Mouse (Mus musculus) liver, embryonic 16.5 days (tissue): ENCODE results near the gene Apaf1. TPM values are rescaled to one million over a fixed set of nuclear protein-coding genes. Genes with fewer than 3 reads are reported as not detected.

Experiments used
- ATAC-seq: fragments of 200-750 bp; cut with Nextera tagmentation; 2 replicates; pipeline ENCODE4 v1.8.0; 2017; ENCODE audit warnings: low read depth, mild to moderate bottlenecking, moderate number of reproducible peaks, moderate library complexity
- H3K27ac ChIP-seq: fragments of 300-500 bp; sonication (generic); 2 replicates; pipeline ENCODE4 v1.5.1; 2014; ENCODE audit warnings: mild to moderate bottlenecking, low read length
- H3K27me3 ChIP-seq: fragments of 300-500 bp; sonication (generic); 2 replicates; pipeline ENCODE4 v1.6.1; 2014; ENCODE audit warnings: low read depth, low read length, mixed read lengths; ENCODE audit not compliant: control insufficient read depth, insufficient read depth
- H3K36me3 ChIP-seq: fragments of 300-500 bp; sonication (generic); 2 replicates; pipeline ENCODE4 v1.6.1; 2014; ENCODE audit warnings: mild to moderate bottlenecking; ENCODE audit not compliant: control insufficient read depth, insufficient read depth
- H3K4me1 ChIP-seq: fragments of 300-500 bp; sonication (generic); 2 replicates; pipeline ENCODE4 v1.6.1; 2014; ENCODE audit warnings: low read depth, low read length, mixed read lengths; ENCODE audit not compliant: control insufficient read depth
- H3K4me2 ChIP-seq: fragments of 300-500 bp; sonication (generic); 2 replicates; pipeline ENCODE4 v1.6.1; 2014; ENCODE audit warnings: low read depth, low read length, mixed read lengths
- H3K4me3 ChIP-seq: fragments of 300-500 bp; sonication (generic); 2 replicates; pipeline ENCODE4 v1.5.1; 2014; ENCODE audit warnings: low read depth, mild to moderate bottlenecking, low read length
- H3K9ac ChIP-seq: fragments of 300-500 bp; sonication (generic); 2 replicates; pipeline ENCODE4 v1.6.1; 2014; ENCODE audit warnings: low read depth, low read length
- H3K9me3 ChIP-seq: fragments of 300-500 bp; sonication (generic); replicated peaks from 2 replicates; pipeline ENCODE4 v1.6.1; 2016; ENCODE audit warnings: low read length; ENCODE audit not compliant: control insufficient read depth
- WGBS: fragments of 180-500 bp; shearing (Covaris S2); extraction: QIAGEN DNeasy Blood & Tissue Kit; methylation state at CpG from one replicate; pipeline ENCODE4 v1.1.7; 2014; ENCODE audit not compliant: insufficient replicate concordance; 5-methylcytosine and 5-hydroxymethylcytosine counted together
- polyA plus RNA-seq: library from polyadenylated mRNA; unstranded; fragments of >200 nt; fragmentation: Nextera tagmentation; extraction: Ambion mirVana; gene quantifications from 2 replicates; pipeline ENCODE4 v1.2.1, GENCODE M21; 2015

Apaf1 gene
- polyA plus RNA-seq, 1 experiment from 2014 or later, result 7.0 TPM

DNA sequence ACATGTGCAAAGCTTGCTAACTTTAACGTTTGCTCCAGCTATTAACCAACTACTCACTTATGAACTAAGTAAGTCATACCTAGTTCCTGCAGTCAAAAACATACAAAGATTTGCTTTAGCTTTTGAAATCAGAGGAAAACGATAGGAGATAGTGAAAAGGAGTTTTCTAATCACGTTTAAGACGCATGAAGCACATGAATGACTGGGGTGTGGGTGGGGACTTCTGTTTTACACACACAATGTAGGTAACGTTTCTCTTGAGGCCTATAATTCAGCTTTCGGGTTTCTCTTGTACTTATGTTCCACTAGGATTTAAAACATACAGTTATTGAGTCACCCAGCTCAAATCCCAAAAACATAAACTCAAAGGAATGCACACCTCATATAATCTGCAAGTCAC lies 40.1 kb upstream of the Apaf1 start:
- no peaks in the 10 kb centered on the region for H3K27me3 ChIP-seq
- H3K27ac ChIP-seq, result no peak overlapping the region; the same call in 1 of the 2 replicates
- no peaks in the 10 kb centered on the region for H3K9me3 ChIP-seq
- H3K4me2 ChIP-seq, result peak overlapping the region; percentile 85
- 8% methylated on average over 6 of the region's 6 CpGs for WGBS
- peaks cover 17% of the 10 kb centered on the region for H3K4me1 ChIP-seq
- H3K4me3 ChIP-seq, result peak overlapping the region; percentile 95
- ATAC-seq, result no peak
- H3K9ac ChIP-seq, result peak overlapping the region; percentile 96
- peaks cover 31% of the 10 kb centered on the region for H3K36me3 ChIP-seq

DNA sequence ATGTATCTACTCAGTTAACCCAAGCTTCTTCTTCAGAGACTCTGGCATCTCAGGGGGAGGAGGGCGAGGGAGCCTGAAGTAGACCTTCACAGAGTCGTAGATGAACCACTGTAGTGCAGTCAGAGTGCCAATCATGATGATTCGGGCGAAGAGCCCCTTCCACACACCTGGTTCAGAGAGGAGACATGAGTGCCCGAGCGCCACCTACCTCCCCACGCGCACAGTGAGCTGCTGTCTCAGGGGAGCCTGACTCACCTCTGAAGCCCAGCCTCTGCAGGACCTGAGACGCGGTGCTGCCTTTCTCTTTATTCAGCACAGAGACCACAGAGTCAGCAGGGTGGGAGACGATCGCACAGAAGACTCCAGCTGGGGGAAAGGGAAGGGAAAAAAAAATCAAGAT lies 34.4 kb upstream of the Apaf1 start:
- peaks cover 3% of the 10 kb centered on the region for H3K4me1 ChIP-seq
- H3K9me3 ChIP-seq, result no peaks in the 10 kb centered on the region
- no peak overlapping the region for H3K9ac ChIP-seq
- ATAC-seq, result no peak
- no peaks in the 10 kb centered on the region for H3K27me3 ChIP-seq
- H3K27ac ChIP-seq, result no peak overlapping the region
- peaks cover 69% of the 10 kb centered on the region for H3K36me3 ChIP-seq
- H3K4me2 ChIP-seq, result no peak overlapping the region
- 83% methylated on average over 12 of the region's 12 CpGs for WGBS
- no peak overlapping the region for H3K4me3 ChIP-seq

DNA sequence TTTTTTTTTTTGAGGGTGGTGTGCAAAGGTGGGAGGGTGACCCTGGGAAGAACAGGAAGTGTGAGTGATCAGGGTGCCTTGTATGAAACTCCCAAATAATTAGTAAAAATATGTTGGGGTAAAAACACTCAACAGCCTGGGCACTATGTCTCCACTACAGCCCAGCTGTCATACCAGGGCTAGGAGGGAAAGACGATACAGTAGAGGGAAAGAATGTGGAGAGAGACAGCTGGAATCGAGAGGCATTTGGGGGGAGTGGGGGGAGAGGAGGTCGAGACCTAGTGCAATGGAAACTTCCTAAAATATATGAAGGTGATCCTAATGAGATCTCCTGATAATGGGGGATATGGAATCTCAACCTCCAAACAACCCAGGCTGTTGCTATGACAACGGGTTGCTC lies 27.3 kb upstream of the Apaf1 start:
- WGBS, result 68% methylated on average over 4 of the region's 4 CpGs

DNA sequence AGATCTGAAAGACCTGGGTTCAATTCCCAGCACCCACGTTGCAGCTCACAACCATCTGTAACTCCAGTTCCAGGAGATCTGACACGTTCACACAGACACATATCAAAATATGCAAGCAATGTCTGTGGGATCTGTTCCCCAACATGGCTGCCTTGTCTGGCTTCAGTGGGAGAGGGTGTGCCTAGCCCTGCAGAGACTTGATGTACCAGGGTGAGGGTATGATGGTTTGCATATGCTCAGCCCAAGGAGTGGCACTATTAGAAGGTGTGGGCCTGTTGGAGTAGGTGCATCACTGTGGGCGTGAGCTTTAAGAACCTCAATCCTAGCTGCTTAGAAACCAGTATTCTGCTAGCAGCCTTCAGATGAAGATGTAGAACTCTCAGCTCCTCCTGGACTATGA lies 23.4 kb upstream of the Apaf1 start:
- Histone ChIP-seq H3K9me3 (no peaks in the 10 kb centered on the region), H3K4me2 (no peak overlapping the region), H3K4me1 (no peaks in the 10 kb centered on the region), H3K36me3 (no peaks in the 10 kb centered on the region), H3K27me3 (no peaks in the 10 kb centered on the region), H3K4me3 (no peak overlapping the region), H3K9ac (no peak overlapping the region), H3K27ac (no peak overlapping the region)
- 72% methylated on average over 3 of the region's 3 CpGs for WGBS
- no peak for ATAC-seq

More for the DNA sequence above, 27.3 kb upstream of the Apaf1 start:
- no peak overlapping the region for H3K9ac ChIP-seq
- no peaks in the 10 kb centered on the region for H3K4me1 ChIP-seq
- no peaks in the 10 kb centered on the region for H3K9me3 ChIP-seq
- H3K36me3 ChIP-seq, result peaks cover 17% of the 10 kb centered on the region
- H3K27ac ChIP-seq, result no peak overlapping the region
- H3K27me3 ChIP-seq, result no peaks in the 10 kb centered on the region
- no peak for ATAC-seq
- H3K4me3 ChIP-seq, result no peak overlapping the region
- H3K4me2 ChIP-seq, result no peak overlapping the region

DNA sequence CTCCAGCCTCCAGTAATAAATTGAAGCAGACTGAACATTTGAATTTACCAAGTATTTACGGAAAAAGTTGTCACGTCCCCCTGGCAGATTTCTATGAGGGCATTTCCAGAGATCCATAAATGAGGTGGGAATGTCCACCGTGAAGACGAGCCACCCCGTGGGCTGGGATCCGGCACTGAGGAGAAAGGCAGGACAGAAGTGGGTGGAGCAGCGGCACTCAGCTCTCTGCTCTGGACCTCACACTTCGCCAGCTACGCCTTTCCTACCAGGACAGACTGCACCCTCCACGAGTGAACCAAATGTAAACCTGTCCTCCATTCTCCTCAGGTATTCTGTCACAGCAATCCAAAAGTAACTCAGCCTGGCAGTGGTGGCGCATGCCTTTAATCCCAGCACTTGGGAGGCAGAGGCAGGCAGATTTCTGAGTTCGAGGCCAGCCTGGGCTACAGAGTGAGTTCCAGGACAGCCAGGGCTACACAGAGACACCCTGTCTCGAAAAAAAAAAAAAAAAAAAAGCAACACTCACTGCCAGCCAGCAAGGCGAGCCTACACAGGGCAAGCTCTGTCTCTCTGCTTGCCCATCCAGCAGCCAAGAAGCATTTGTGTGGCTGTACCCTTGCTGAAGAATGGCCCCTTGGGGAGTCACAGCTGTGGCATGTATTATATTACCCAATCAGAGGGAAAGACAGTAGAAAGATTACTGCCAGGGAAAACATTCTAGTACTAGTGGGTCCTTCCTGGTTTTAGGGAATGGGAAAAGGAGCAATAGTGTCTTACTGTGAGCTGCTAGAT lies 20.4 kb upstream of the Apaf1 start:
- Histone ChIP-seq H3K4me3 (no peak overlapping the region), H3K4me2 (no peak overlapping the region), H3K9ac (no peak overlapping the region), H3K9me3 (no peaks in the 10 kb centered on the region), H3K36me3 (no peaks in the 10 kb centered on the region), H3K27ac (no peak overlapping the region), H3K4me1 (no peaks in the 10 kb centered on the region), H3K27me3 (no peaks in the 10 kb centered on the region)
- ATAC-seq, result no peak
- WGBS, result 71% methylated on average over 14 of the region's 14 CpGs

DNA sequence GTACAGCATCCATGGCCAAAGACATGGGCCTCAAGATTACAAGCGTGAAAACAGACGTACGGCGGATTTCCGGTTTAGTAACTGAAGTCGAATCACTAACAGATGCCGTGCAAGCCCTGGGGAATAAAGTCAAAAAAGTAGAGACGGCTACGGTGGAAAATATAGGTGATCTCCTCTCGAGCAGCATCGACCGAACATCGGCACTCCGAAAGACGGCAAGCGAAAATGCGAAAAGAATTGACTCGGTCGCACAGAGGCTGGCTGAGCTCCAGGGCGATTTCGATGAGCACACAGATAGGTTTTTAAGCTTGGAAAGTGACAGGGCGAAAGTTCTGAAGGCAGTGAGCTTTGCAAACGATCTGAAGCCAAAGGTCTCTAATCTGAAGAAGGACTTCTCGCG lies 19.4 kb upstream of the Apaf1 start:
- 87% methylated on average over 25 of the region's 25 CpGs for WGBS
- no peak for ATAC-seq
- Histone ChIP-seq H3K27ac (no peak overlapping the region), H3K4me1 (no peaks in the 10 kb centered on the region), H3K4me2 (no peak overlapping the region), H3K9me3 (no peaks in the 10 kb centered on the region), H3K4me3 (no peak overlapping the region), H3K9ac (no peak overlapping the region), H3K27me3 (no peaks in the 10 kb centered on the region), H3K36me3 (no peaks in the 10 kb centered on the region)

DNA sequence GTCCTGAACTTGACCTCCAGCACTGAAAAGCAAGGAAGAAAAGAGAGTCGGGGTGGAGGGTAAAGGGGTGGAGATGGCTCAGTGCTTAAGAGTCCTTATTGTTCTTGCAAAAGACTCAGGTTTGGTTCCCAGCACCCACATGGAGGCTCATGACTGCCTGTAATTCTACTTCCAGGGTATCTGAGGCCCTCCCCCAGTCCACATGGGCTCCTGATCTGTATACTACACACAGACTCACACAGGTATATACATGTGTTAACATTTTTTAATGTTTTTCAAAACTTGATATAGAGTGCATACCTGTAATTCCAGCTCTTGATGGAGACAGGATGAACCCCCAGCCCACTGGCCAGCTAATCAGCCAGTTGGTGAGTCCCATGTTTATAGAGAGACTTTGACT lies 17.5 kb upstream of the Apaf1 start:
- H3K27ac ChIP-seq, result no peak overlapping the region
- H3K27me3 ChIP-seq, result no peaks in the 10 kb centered on the region
- ATAC-seq, result no peak
- H3K4me1 ChIP-seq, result no peaks in the 10 kb centered on the region
- 77% methylated on average over 1 of the region's 1 CpGs for WGBS
- H3K9me3 ChIP-seq, result no peaks in the 10 kb centered on the region
- no peak overlapping the region for H3K4me2 ChIP-seq
- no peak overlapping the region for H3K4me3 ChIP-seq
- no peaks in the 10 kb centered on the region for H3K36me3 ChIP-seq
- H3K9ac ChIP-seq, result no peak overlapping the region

DNA sequence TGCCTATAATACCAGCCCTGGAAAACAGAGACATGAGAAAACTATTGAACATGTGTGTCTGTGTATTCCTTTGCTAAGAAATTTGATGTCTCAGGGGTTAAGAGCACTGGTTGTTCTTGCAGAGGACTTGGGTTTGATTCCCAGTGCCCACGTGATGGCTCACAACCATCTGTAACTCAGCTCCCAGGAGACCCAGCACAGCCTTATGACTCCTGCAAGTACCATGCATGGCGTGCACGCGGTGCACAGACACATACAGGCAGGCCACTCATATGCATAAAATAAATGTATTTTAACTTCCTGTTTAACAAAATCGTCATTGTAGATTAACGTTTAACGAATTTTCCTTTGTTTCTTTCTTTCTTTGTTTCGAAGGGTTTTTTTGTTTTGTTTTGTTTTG lies 15.5 kb upstream of the Apaf1 start:
- H3K4me3 ChIP-seq, result no peak overlapping the region
- H3K27ac ChIP-seq, result no peak overlapping the region
- no peaks in the 10 kb centered on the region for H3K4me1 ChIP-seq
- no peaks in the 10 kb centered on the region for H3K27me3 ChIP-seq
- no peak overlapping the region for H3K4me2 ChIP-seq
- no peak for ATAC-seq
- no peaks in the 10 kb centered on the region for H3K36me3 ChIP-seq
- WGBS, result 76% methylated on average over 8 of the region's 8 CpGs
- H3K9me3 ChIP-seq, result no peaks in the 10 kb centered on the region
- no peak overlapping the region for H3K9ac ChIP-seq

DNA sequence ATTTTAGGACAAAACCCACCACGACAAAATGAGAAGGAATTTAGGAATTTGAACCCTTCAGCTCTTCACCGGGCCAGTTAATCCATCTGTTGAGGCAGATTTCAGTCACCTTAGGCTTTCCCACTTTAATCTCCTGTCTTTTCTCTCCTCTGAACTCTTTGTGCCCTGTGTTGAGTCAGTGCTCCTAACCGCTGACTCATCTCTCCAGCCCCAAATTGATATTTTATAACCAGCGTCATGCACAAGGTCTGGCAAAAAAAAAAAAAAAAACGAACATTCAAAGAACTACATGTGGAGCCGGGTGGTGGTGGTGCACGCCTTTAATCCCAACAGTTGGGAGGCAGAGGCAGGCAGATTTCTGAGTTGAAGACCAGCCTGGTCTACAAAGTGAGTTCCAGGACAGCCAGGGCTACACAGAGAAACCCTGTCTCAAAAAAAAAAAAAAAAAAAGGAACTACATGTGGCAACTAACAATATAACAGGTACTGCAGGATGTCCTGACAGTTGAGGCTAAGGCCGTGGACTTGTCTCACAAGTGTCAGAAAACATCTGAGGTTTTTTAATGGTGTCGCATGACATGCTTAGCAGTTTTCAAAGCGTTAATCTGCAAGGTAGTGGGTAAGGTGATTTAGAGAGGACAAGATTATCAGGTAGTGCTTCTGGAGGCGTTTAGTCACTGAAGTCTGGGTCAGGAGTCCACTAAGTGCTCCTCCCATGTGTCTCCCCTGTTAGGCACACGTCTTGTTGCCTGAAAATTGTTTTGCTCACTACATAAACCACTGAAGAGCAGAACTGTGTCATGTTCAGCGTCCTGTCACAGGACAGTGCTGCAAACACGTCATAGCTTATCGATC lies 11.9 kb upstream of the Apaf1 start:
- H3K4me3 ChIP-seq, result no peak overlapping the region
- no peak overlapping the region for H3K27ac ChIP-seq
- no peaks in the 10 kb centered on the region for H3K9me3 ChIP-seq
- no peaks in the 10 kb centered on the region for H3K36me3 ChIP-seq
- no peak overlapping the region for H3K9ac ChIP-seq
- no peaks in the 10 kb centered on the region for H3K4me1 ChIP-seq
- WGBS, result 63% methylated on average over 15 of the region's 15 CpGs
- ATAC-seq, result no peak
- no peak overlapping the region for H3K4me2 ChIP-seq
- H3K27me3 ChIP-seq, result no peaks in the 10 kb centered on the region
